Mouse (Mus musculus) CH12.LX (cell line): ENCODE measurements around the gene Tmem38b. TPM values are rescaled to one million over a fixed set of nuclear protein-coding genes. Genes with fewer than 3 reads are reported as not detected.

Experiments
- DNase-seq: peaks from one replicate; pipeline ENCODE4 v3.0.0-alpha.2; 2013; ENCODE audit errors: extremely low read depth
- H3K27ac ChIP-seq: 2 replicates; pipeline ENCODE4 v1.5.1; 2012; ENCODE audit warnings: low read depth, mild to moderate bottlenecking, control low read depth, moderate library complexity; ENCODE audit not compliant: insufficient read depth
- H3K27me3 ChIP-seq: replicated peaks from 2 replicates; pipeline ENCODE3; 2012; ENCODE audit warnings: inconsistent platforms
- H3K36me3 ChIP-seq, 2 experiments: replicated peaks in 1 of 2; 2 replicates each; pipeline versions ENCODE3 to v1.6.1; 2012; ENCODE audit warnings: inconsistent platforms in 1 of 2, low read length in 1 of 2, mild to moderate bottlenecking in 1 of 2, mixed read lengths in 1 of 2, moderate library complexity in 1 of 2; ENCODE audit not compliant: control insufficient read depth in 1 of 2, insufficient read depth in 1 of 2
- H3K4me1 ChIP-seq, 2 experiments: 2 replicates each; pipeline ENCODE4 v1.6.1; 2012; ENCODE audit warnings: inconsistent platforms in 1 of 2, moderate library complexity in 1 of 2; ENCODE audit not compliant: insufficient read depth in 2 of 2, control insufficient read depth in 1 of 2
- H3K4me2 ChIP-seq: 2 replicates; pipeline ENCODE4 v1.6.1; 2012; ENCODE audit warnings: low read depth, mild to moderate bottlenecking, control low read depth; ENCODE audit not compliant: poor library complexity, insufficient read depth, severe bottlenecking
- H3K4me3 ChIP-seq, 3 experiments: fragments of 150-350 bp in 1 of 3; sonication (generic) in 1 of 3; replicated peaks in 1 of 3; 2 replicates each; pipeline versions ENCODE3 to v1.5.1; 2011 to 2012; ENCODE audit warnings: low read depth in 2 of 3, low read length in 2 of 3, mild to moderate bottlenecking in 2 of 3, moderate library complexity in 2 of 3, control low read depth in 1 of 3, improper control_type of control experiment in 1 of 3, inconsistent platforms in 1 of 3, mixed read lengths in 1 of 3; ENCODE audit not compliant: poor library complexity in 1 of 3
- H3K79me2 ChIP-seq: replicated peaks from 2 replicates; pipeline ENCODE4 v1.6.1; 2012; ENCODE audit warnings: mild to moderate bottlenecking, moderate library complexity; ENCODE audit not compliant: control insufficient read depth, poor library complexity, insufficient read depth, severe bottlenecking; ENCODE audit errors: extremely low read depth
- H3K9ac ChIP-seq: 2 replicates; pipeline ENCODE4 v1.6.1; 2012; ENCODE audit warnings: low read depth, mild to moderate bottlenecking, control low read depth, moderate library complexity; ENCODE audit not compliant: insufficient read depth
- H3K9me3 ChIP-seq: replicated peaks from 2 replicates; pipeline ENCODE3; 2012; ENCODE audit warnings: low read length, inconsistent platforms, mixed read lengths
- CHD1 ChIP-seq: IDR thresholded peaks from 2 replicates; pipeline ENCODE4 v1.6.1; 2012; ENCODE audit warnings: low read depth, low read length, improper control_type of control experiment, inconsistent platforms
- E2F4 ChIP-seq: IDR thresholded peaks from 2 replicates; pipeline ENCODE4 v1.6.1; 2011; ENCODE audit warnings: low read depth, low read length, improper control_type of control experiment; ENCODE audit not compliant: insufficient replicate concordance
- ETS1 ChIP-seq: conservative IDR thresholded peaks from 2 replicates; pipeline ENCODE4 v1.6.1; 2012; ENCODE audit warnings: low read depth, mild to moderate bottlenecking, inconsistent platforms, low read length, improper control_type of control experiment, moderate library complexity
- HCFC1 ChIP-seq: IDR thresholded peaks from 2 replicates; pipeline ENCODE4 v1.6.1; 2012; ENCODE audit warnings: low read depth, mild to moderate bottlenecking, inconsistent platforms, low read length, improper control_type of control experiment
- IRF4 ChIP-seq: IDR thresholded peaks from 2 replicates; pipeline ENCODE4 v1.6.1; 2014; ENCODE audit warnings: low read depth, mild to moderate bottlenecking, inconsistent platforms, low read length, improper control_type of control experiment
- MAX ChIP-seq: IDR thresholded peaks from 2 replicates; pipeline ENCODE4 v1.6.1; 2011; ENCODE audit warnings: low read length, improper control_type of control experiment
- MAZ ChIP-seq: IDR thresholded peaks from 2 replicates; pipeline ENCODE4 v1.6.1; 2012; ENCODE audit warnings: low read depth, mild to moderate bottlenecking, inconsistent platforms, low read length, improper control_type of control experiment, moderate library complexity
- MXI1 ChIP-seq: IDR thresholded peaks from 2 replicates; pipeline ENCODE4 v1.6.1; 2011; ENCODE audit warnings: mild to moderate bottlenecking, low read depth, low read length, improper control_type of control experiment
- MYC ChIP-seq: IDR thresholded peaks from 2 replicates; pipeline ENCODE4 v1.6.1; 2011; ENCODE audit warnings: low read depth, mild to moderate bottlenecking, improper control_type of control experiment, low read length
- POLR2AphosphoS2 ChIP-seq: IDR thresholded peaks from 2 replicates; pipeline ENCODE4 v1.6.1; 2011; ENCODE audit warnings: low read depth, low read length, improper control_type of control experiment
- RCOR1 ChIP-seq: conservative IDR thresholded peaks from 2 replicates; pipeline ENCODE4 v1.6.1; 2012; ENCODE audit warnings: low read depth, mild to moderate bottlenecking, inconsistent platforms, low read length, improper control_type of control experiment
- SIN3A ChIP-seq: IDR thresholded peaks from 2 replicates; pipeline ENCODE4 v1.6.1; 2012; ENCODE audit warnings: low read length, improper control_type of control experiment, inconsistent platforms
- TBP ChIP-seq: conservative IDR thresholded peaks from 2 replicates; pipeline ENCODE4 v1.6.1; 2011; ENCODE audit warnings: low read depth, low read length, improper control_type of control experiment
- USF2 ChIP-seq: conservative IDR thresholded peaks from 2 replicates; pipeline ENCODE4 v1.6.1; 2011; ENCODE audit warnings: low read depth, low read length, improper control_type of control experiment
- ZKSCAN1 ChIP-seq: IDR thresholded peaks from 2 replicates; pipeline ENCODE4 v1.6.1; 2012; ENCODE audit warnings: low read depth, inconsistent platforms, low read length, improper control_type of control experiment, borderline replicate concordance
- ZMIZ1 ChIP-seq: IDR thresholded peaks from 2 replicates; pipeline ENCODE4 v1.6.1; 2012; ENCODE audit warnings: low read depth, mild to moderate bottlenecking, inconsistent platforms, low read length, improper control_type of control experiment
- ZNF384 ChIP-seq: IDR thresholded peaks from 2 replicates; pipeline ENCODE4 v1.6.1; 2012; ENCODE audit warnings: low read depth, low read length, improper control_type of control experiment, inconsistent platforms
- dilution Hi-C: fragments of 300-500 bp; cut with MboI; formaldehyde crosslinking; loops from 2 replicates; pipeline ENCODE4 v1.14.3; 2020; ENCODE audit warnings: low sequenced_read_pairs; ENCODE audit not compliant: extremely low pct_unique_long_range_greater_than_20kb, extremely low pct_ligation_motif_present
- in situ Hi-C: fragments of 300-500 bp; cut with MboI; formaldehyde crosslinking; loops from 3 replicates; pipeline ENCODE4 v1.14.3; 2019; ENCODE audit warnings: low sequenced_read_pairs, low pct_ligation_motif_present, low pct_unique_long_range_greater_than_20kb, mixed read lengths
- polyA plus RNA-seq: library from polyadenylated mRNA; unstranded; fragments of >175 nt; gene quantifications from 2 replicates; pipeline ENCODE4 v1.2.1, GENCODE M21; 2012; ENCODE audit warnings: low read depth; ENCODE audit not compliant: insufficient read length
- total RNA-seq, 2 experiments: library from RNA; depleted of rRNA; stranded (reverse); fragments of 300-350 nt in 1 of 2; fragments of >200 nt in 1 of 2; gene quantifications; 2 replicates each; pipeline ENCODE4 v1.2.3; 2012 to 2014

Tmem38b gene
- total and polyA plus RNA-seq, 3 experiments = 5.9 to 10.8 (median 10.5) TPM

DNA sequence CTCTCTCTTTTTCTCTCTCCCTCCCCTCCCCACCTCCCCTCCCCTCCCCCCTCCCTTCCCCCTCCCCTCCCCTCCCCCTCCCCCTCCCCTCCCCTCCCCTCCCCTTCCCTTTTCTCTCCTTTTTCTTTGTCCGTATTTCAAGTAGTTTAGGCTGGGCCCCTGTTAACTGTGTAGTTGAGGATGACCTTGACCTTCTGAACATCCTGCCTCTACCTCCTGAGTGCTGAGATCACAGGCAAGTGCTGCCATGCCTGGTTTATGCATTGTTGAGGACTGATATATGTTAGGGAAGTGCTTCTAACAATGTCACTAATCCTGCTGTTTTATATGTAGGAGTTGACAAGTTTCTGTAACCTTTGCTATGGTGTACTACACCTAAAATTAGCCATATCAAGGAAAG is 24.0 kb downstream of the Tmem38b start:
- Histone ChIP-seq H3K27me3 (no peaks in the 10 kb centered on the region), H3K4me1 (peaks cover 0 to 4% of the 10 kb centered on the region in 2 experiments; a peak in 2 of 4 replicates), H3K9me3 (no peaks in the 10 kb centered on the region), H3K9ac (no peak overlapping the region), H3K36me3 (peaks cover 8 to 37% of the 10 kb centered on the region in 2 experiments), H3K27ac (no peak overlapping the region), H3K4me2 (no peak overlapping the region), H3K79me2 (no peaks in the 10 kb centered on the region), H3K4me3 (no peak overlapping the region)
- dilution Hi-C loops (no loop called here), in situ Hi-C loops (loop anchor here (25.0 kb wide), 1 partner anchor 263 kb away; no protein-coding TSS in a partner anchor)
- no peak for DNase-seq
- no peak for TF ChIP-seq MAX
- no peak for TF ChIP-seq ZNF384
- no peak for TF ChIP-seq ETS1
- TF ChIP-seq ZKSCAN1 = no peak
- TF ChIP-seq IRF4 = no peak
- TF ChIP-seq HCFC1 = no peak
- TF ChIP-seq MXI1 = no peak
- TF ChIP-seq CHD1 = no peak
- TF ChIP-seq E2F4 = no peak
- TF ChIP-seq SIN3A = no peak
- no peak for TF ChIP-seq MYC
- no peak for TF ChIP-seq TBP
- TF ChIP-seq MAZ = no peak
- TF ChIP-seq ZMIZ1 = no peak
- TF ChIP-seq RCOR1 = no peak
- no peak for TF ChIP-seq POLR2AphosphoS2
- no peak for TF ChIP-seq USF2

DNA sequence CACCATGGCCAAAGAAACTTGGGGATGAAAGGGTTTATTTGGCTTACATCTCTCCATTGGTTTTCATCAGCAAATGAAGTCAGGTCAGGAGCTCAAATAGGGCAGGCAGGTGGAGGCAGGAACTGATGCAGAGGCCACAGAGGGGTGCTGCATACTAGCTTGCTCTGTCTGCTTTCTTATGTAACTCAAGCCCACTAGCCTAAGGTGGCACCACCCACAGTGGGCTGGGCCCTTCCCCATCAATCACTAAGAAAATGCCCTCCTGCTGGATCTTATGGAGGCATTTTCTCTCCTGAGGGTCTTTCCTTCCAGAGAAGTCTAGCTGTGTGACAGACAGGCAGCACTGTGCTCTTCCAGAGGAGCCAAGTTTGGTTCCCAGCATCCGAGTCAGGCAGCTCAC is 27.5 kb downstream of the Tmem38b start:
- in situ Hi-C loops (no loop called here), dilution Hi-C loops (no loop called here)
- no peaks in the 10 kb centered on the region for H3K79me2 ChIP-seq
- no peak for DNase-seq
- no peak overlapping the region for H3K9ac ChIP-seq
- no peaks in the 10 kb centered on the region for H3K4me1 ChIP-seq
- H3K36me3 ChIP-seq = peaks cover 8 to 38% of the 10 kb centered on the region in 2 experiments
- H3K9me3 ChIP-seq = no peaks in the 10 kb centered on the region
- H3K27me3 ChIP-seq = no peaks in the 10 kb centered on the region
- H3K4me2 ChIP-seq = no peak overlapping the region
- no peak for TF ChIP-seq MAX
- TF ChIP-seq SIN3A = no peak
- TF ChIP-seq MXI1 = no peak
- H3K27ac ChIP-seq = no peak overlapping the region
- H3K4me3 ChIP-seq = no peak overlapping the region
